Mouse (Mus musculus) forebrain, embryonic 16.5 days (tissue): ENCODE data around the gene Cacna1c. TPM values are rescaled to one million over a fixed set of nuclear protein-coding genes. Genes with fewer than 3 reads are reported as not detected.

Experiments used
- ATAC-seq: fragments of 200-750 bp; cut with Nextera tagmentation; 2 replicates; pipeline ENCODE4 v1.8.0; 2017; ENCODE audit warnings: mild to moderate bottlenecking, moderate library complexity
- H3K27ac ChIP-seq: fragments of 300-500 bp; sonication (generic); 2 replicates; pipeline ENCODE4 v1.5.1; 2014; ENCODE audit warnings: low read length, control low read depth
- H3K27me3 ChIP-seq: fragments of 300-500 bp; sonication (generic); replicated peaks from 2 replicates; pipeline ENCODE4 v1.6.1; 2014; ENCODE audit warnings: low read length; ENCODE audit not compliant: control insufficient read depth, insufficient read depth
- H3K36me3 ChIP-seq: fragments of 300-500 bp; sonication (generic); 2 replicates; pipeline ENCODE4 v1.6.1; 2014; ENCODE audit not compliant: control insufficient read depth, insufficient read depth
- H3K4me1 ChIP-seq: fragments of 300-500 bp; sonication (generic); replicated peaks from 2 replicates; pipeline ENCODE4 v1.6.1; 2014; ENCODE audit warnings: low read length; ENCODE audit not compliant: control insufficient read depth, insufficient read depth
- H3K4me2 ChIP-seq: fragments of 300-500 bp; sonication (generic); 2 replicates; pipeline ENCODE4 v1.6.1; 2014; ENCODE audit warnings: mild to moderate bottlenecking, low read length, control low read depth
- H3K4me3 ChIP-seq: fragments of 300-500 bp; sonication (generic); replicated peaks from 2 replicates; pipeline ENCODE4 v1.5.1; 2014; ENCODE audit warnings: mild to moderate bottlenecking, low read length, control low read depth
- H3K9ac ChIP-seq: fragments of 300-500 bp; sonication (generic); replicated peaks from 2 replicates; pipeline ENCODE4 v1.6.1; 2014; ENCODE audit warnings: low read depth, low read length, control low read depth
- H3K9me3 ChIP-seq: fragments of 300-500 bp; sonication (generic); 2 replicates; pipeline ENCODE4 v1.6.1; 2016; ENCODE audit warnings: low read length; ENCODE audit not compliant: control insufficient read depth
- WGBS: fragments of 180-500 bp; shearing (Covaris S2); extraction: QIAGEN DNeasy Blood & Tissue Kit; methylation state at CpG from one replicate; pipeline ENCODE4 v1.1.7; 2014; 5-methylcytosine and 5-hydroxymethylcytosine counted together
- polyA plus RNA-seq: library from polyadenylated mRNA; unstranded; fragments of >200 nt; fragmentation: Nextera tagmentation; extraction: Ambion mirVana; gene quantifications from 2 replicates; pipeline ENCODE4 v1.2.1, GENCODE M21; 2015

The Cacna1c gene
- polyA plus RNA-seq, 1 experiment from 2014 or later = 9.8 TPM

- H3K9ac ChIP-seq = no peak overlapping the region
- no peak overlapping the region for H3K4me3 ChIP-seq
- no peaks in the 10 kb centered on the region for H3K36me3 ChIP-seq
- H3K4me1 ChIP-seq = peaks cover 4% of the 10 kb centered on the region; the same call in 1 of the 2 replicates
- ATAC-seq = no peak
- WGBS = 89% methylated on average over 7 of the region's 7 CpGs
- H3K27ac ChIP-seq = no peak overlapping the region
- H3K9me3 ChIP-seq = no peaks in the 10 kb centered on the region
- no peak overlapping the region for H3K4me2 ChIP-seq
- no peaks in the 10 kb centered on the region for H3K27me3 ChIP-seq
Measured at GRCm38 (mm10) chr6:118705840-118706239, 490.4 kb downstream of the Cacna1c start.

- Histone ChIP-seq H3K36me3 (peaks cover 3% of the 10 kb centered on the region; the same call in 1 of the 2 replicates), H3K27ac (no peak overlapping the region), H3K27me3 (no peaks in the 10 kb centered on the region), H3K9ac (no peak overlapping the region), H3K4me2 (no peak overlapping the region), H3K4me1 (0 out of 2 replicates have a peak, but pooled peaks cover 3% of the 10 kb centered on the region), H3K4me3 (no peak overlapping the region), H3K9me3 (no peaks in the 10 kb centered on the region)
- no peak for ATAC-seq
- WGBS = 83% methylated on average over 4 of the region's 4 CpGs
Measured at GRCm38 (mm10) chr6:118694626-118695025, 501.6 kb downstream of the Cacna1c start.

- WGBS = 87% methylated on average over 3 of the region's 3 CpGs
- no peaks in the 10 kb centered on the region for H3K36me3 ChIP-seq
- no peak overlapping the region for H3K4me2 ChIP-seq
- no peaks in the 10 kb centered on the region for H3K27me3 ChIP-seq
- H3K27ac ChIP-seq = no peak overlapping the region
- H3K9me3 ChIP-seq = no peaks in the 10 kb centered on the region
- no peak overlapping the region for H3K9ac ChIP-seq
- no peaks in the 10 kb centered on the region for H3K4me1 ChIP-seq
- ATAC-seq = no peak
- H3K4me3 ChIP-seq = no peak overlapping the region
Measured at GRCm38 (mm10) chr6:118689447-118689846, 506.8 kb downstream of the Cacna1c start.

- WGBS = 89% methylated on average over 5 of the region's 5 CpGs
Measured at GRCm38 (mm10) chr6:118688856-118689255, 507.4 kb downstream of the Cacna1c start.

GRCm38 (mm10) chr6:118680814-118681213 is 515.4 kb downstream of the Cacna1c start:
- Histone ChIP-seq H3K27me3 (no peaks in the 10 kb centered on the region), H3K4me3 (no peak overlapping the region), H3K9me3 (no peaks in the 10 kb centered on the region), H3K9ac (no peak overlapping the region), H3K4me2 (no peak overlapping the region), H3K27ac (no peak overlapping the region), H3K4me1 (peaks cover 4% of the 10 kb centered on the region), H3K36me3 (no peaks in the 10 kb centered on the region)
- peak; percentile 59 for ATAC-seq
- 44% methylated on average over 6 of the region's 6 CpGs for WGBS

More at GRCm38 (mm10) chr6:118688856-118689255, 507.4 kb downstream of the Cacna1c start:
- no peak overlapping the region for H3K4me2 ChIP-seq
- no peak overlapping the region for H3K4me3 ChIP-seq
- no peaks in the 10 kb centered on the region for H3K9me3 ChIP-seq
- H3K9ac ChIP-seq = no peak overlapping the region
- no peak for ATAC-seq
- no peaks in the 10 kb centered on the region for H3K27me3 ChIP-seq
- no peaks in the 10 kb centered on the region for H3K36me3 ChIP-seq
- H3K4me1 ChIP-seq = no peaks in the 10 kb centered on the region
- H3K27ac ChIP-seq = no peak overlapping the region

GRCm38 (mm10) chr6:118678031-118678430 is 518.2 kb downstream of the Cacna1c start:
- ATAC-seq = no peak
- 86% methylated on average over 10 of the region's 10 CpGs for WGBS
- Histone ChIP-seq H3K4me2 (no peak overlapping the region), H3K9me3 (no peaks in the 10 kb centered on the region), H3K9ac (no peak overlapping the region), H3K4me1 (peaks cover 20% of the 10 kb centered on the region), H3K4me3 (no peak overlapping the region), H3K27me3 (no peaks in the 10 kb centered on the region), H3K36me3 (no peaks in the 10 kb centered on the region), H3K27ac (no peak overlapping the region)

GRCm38 (mm10) chr6:118677306-118677705 is 518.9 kb downstream of the Cacna1c start:
- H3K27me3 ChIP-seq = no peaks in the 10 kb centered on the region
- no peak overlapping the region for H3K9ac ChIP-seq
- peaks cover 20% of the 10 kb centered on the region for H3K4me1 ChIP-seq
- ATAC-seq = no peak
- WGBS = 92% methylated on average over 6 of the region's 6 CpGs
- no peak overlapping the region for H3K4me3 ChIP-seq
- H3K27ac ChIP-seq = no peak overlapping the region
- no peak overlapping the region for H3K4me2 ChIP-seq
- no peaks in the 10 kb centered on the region for H3K9me3 ChIP-seq
- H3K36me3 ChIP-seq = no peaks in the 10 kb centered on the region

- H3K4me2 ChIP-seq = no peak overlapping the region
- no peaks in the 10 kb centered on the region for H3K9me3 ChIP-seq
- H3K27me3 ChIP-seq = no peaks in the 10 kb centered on the region
- H3K36me3 ChIP-seq = no peaks in the 10 kb centered on the region
- H3K4me1 ChIP-seq = peaks cover 16% of the 10 kb centered on the region
- H3K4me3 ChIP-seq = no peak overlapping the region
- no peak overlapping the region for H3K27ac ChIP-seq
- no peak overlapping the region for H3K9ac ChIP-seq
- no peak for ATAC-seq
- WGBS = 69% methylated on average over 4 of the region's 4 CpGs
Measured at GRCm38 (mm10) chr6:118674781-118675180, 521.4 kb downstream of the Cacna1c start.

- Histone ChIP-seq H3K4me3 (no peak overlapping the region), H3K9ac (no peak overlapping the region), H3K27me3 (no peaks in the 10 kb centered on the region), H3K4me2 (no peak overlapping the region), H3K9me3 (no peaks in the 10 kb centered on the region), H3K27ac (peak overlapping the region; percentile 60), H3K4me1 (peaks cover 16% of the 10 kb centered on the region), H3K36me3 (no peaks in the 10 kb centered on the region)
- WGBS = 62% methylated on average over 12 of the region's 12 CpGs
- peak; percentile 81 for ATAC-seq
Measured at GRCm38 (mm10) chr6:118673974-118674695, 522.1 kb downstream of the Cacna1c start.
